Mouse (Mus musculus) midbrain, embryonic 16.5 days (tissue): ENCODE results near the gene Serpinh1. TPM values are rescaled to one million over a fixed set of nuclear protein-coding genes. Genes with fewer than 3 reads are reported as not detected.

Experiments
- ATAC-seq: fragments of 200-750 bp; cut with Nextera tagmentation; 2 replicates; pipeline ENCODE4 v1.8.0; 2017; ENCODE audit warnings: moderate TSS enrichment
- H3K27ac ChIP-seq: fragments of 300-500 bp; sonication (generic); 2 replicates; pipeline ENCODE4 v1.5.1; 2014; ENCODE audit warnings: mild to moderate bottlenecking, low read length, mixed read lengths
- H3K27me3 ChIP-seq: fragments of 300-500 bp; sonication (generic); 2 replicates; pipeline ENCODE4 v1.6.1; 2014; ENCODE audit warnings: low read depth, low read length, mixed read lengths; ENCODE audit not compliant: control insufficient read depth, insufficient read depth
- H3K36me3 ChIP-seq: fragments of 300-500 bp; sonication (generic); 2 replicates; pipeline ENCODE4 v1.6.1; 2014; ENCODE audit warnings: mild to moderate bottlenecking, low read length, moderate library complexity, mixed read lengths; ENCODE audit not compliant: control insufficient read depth, insufficient read depth
- H3K4me1 ChIP-seq: fragments of 300-500 bp; sonication (generic); 2 replicates; pipeline ENCODE4 v1.6.1; 2014; ENCODE audit warnings: mild to moderate bottlenecking, low read length, mixed read lengths; ENCODE audit not compliant: control insufficient read depth, insufficient read depth
- H3K4me2 ChIP-seq: fragments of 300-500 bp; sonication (generic); 2 replicates; pipeline ENCODE4 v1.6.1; 2014; ENCODE audit warnings: mild to moderate bottlenecking, low read length, mixed read lengths
- H3K4me3 ChIP-seq: fragments of 300-500 bp; sonication (generic); 2 replicates; pipeline ENCODE4 v1.5.1; 2014; ENCODE audit warnings: low read depth, mild to moderate bottlenecking, low read length, moderate library complexity, mixed read lengths
- H3K9ac ChIP-seq: fragments of 300-500 bp; sonication (generic); 2 replicates; pipeline ENCODE4 v1.6.1; 2014; ENCODE audit warnings: low read depth, low read length, mixed read lengths
- H3K9me3 ChIP-seq: fragments of 300-500 bp; sonication (generic); replicated peaks from 2 replicates; pipeline ENCODE4 v1.6.1; 2014; ENCODE audit warnings: mild to moderate bottlenecking, low read length, mixed read lengths; ENCODE audit not compliant: control insufficient read depth, poor library complexity, severe bottlenecking
- WGBS: fragments of 180-500 bp; shearing (Covaris S2); extraction: QIAGEN DNeasy Blood & Tissue Kit; methylation state at CpG from one replicate; pipeline ENCODE4 v1.1.7; 2014; 5-methylcytosine and 5-hydroxymethylcytosine counted together
- polyA plus RNA-seq: library from polyadenylated mRNA; unstranded; fragments of >200 nt; fragmentation: Nextera tagmentation; extraction: Ambion mirVana; gene quantifications from 2 replicates; pipeline ENCODE4 v1.2.1, GENCODE M21; 2015

The Serpinh1 gene
- polyA plus RNA-seq, 1 experiment from 2014 or later: 185 TPM

- Histone ChIP-seq H3K4me1 (peaks cover 62% of the 10 kb centered on the region), H3K4me3 (no peak overlapping the region), H3K27me3 (no peaks in the 10 kb centered on the region), H3K27ac (no peak overlapping the region), H3K36me3 (no peaks in the 10 kb centered on the region), H3K9me3 (no peaks in the 10 kb centered on the region), H3K9ac (no peak overlapping the region), H3K4me2 (no peak overlapping the region)
- no peak for ATAC-seq
- WGBS: 27% methylated on average over 3 of the region's 3 CpGs
Observed at GRCm38 (mm10) chr7:99306640-99307039, 46.4 kb downstream of the Serpinh1 start.

- no peak overlapping the region for H3K27ac ChIP-seq
- ATAC-seq: no peak
- no peaks in the 10 kb centered on the region for H3K27me3 ChIP-seq
- no peak overlapping the region for H3K4me2 ChIP-seq
- WGBS: 92% methylated on average over 4 of the region's 4 CpGs
- no peak overlapping the region for H3K9ac ChIP-seq
- H3K4me1 ChIP-seq: peaks cover 54% of the 10 kb centered on the region
- no peaks in the 10 kb centered on the region for H3K36me3 ChIP-seq
- H3K4me3 ChIP-seq: no peak overlapping the region
- H3K9me3 ChIP-seq: no peaks in the 10 kb centered on the region
Observed at GRCm38 (mm10) chr7:99305688-99306087, 47.4 kb downstream of the Serpinh1 start.

- Histone ChIP-seq H3K27me3 (no peaks in the 10 kb centered on the region), H3K9me3 (no peaks in the 10 kb centered on the region), H3K9ac (no peak overlapping the region), H3K27ac (peak overlapping the region; percentile 78), H3K4me3 (no peak overlapping the region), H3K36me3 (no peaks in the 10 kb centered on the region), H3K4me1 (peaks cover 51% of the 10 kb centered on the region), H3K4me2 (no peak overlapping the region)
- 26% methylated on average over 5 of the region's 5 CpGs for WGBS
- ATAC-seq: peak; percentile 66
Observed at GRCm38 (mm10) chr7:99304949-99305372, 48.1 kb downstream of the Serpinh1 start.

- H3K27ac ChIP-seq: peak overlapping the region; percentile 78
- no peaks in the 10 kb centered on the region for H3K27me3 ChIP-seq
- ATAC-seq: peak; percentile 19; the same call in 1 of the 2 replicates
- H3K4me2 ChIP-seq: no peak overlapping the region
- no peak overlapping the region for H3K9ac ChIP-seq
- no peaks in the 10 kb centered on the region for H3K36me3 ChIP-seq
- peaks cover 47% of the 10 kb centered on the region for H3K4me1 ChIP-seq
- no peaks in the 10 kb centered on the region for H3K9me3 ChIP-seq
- WGBS: 17% methylated on average over 6 of the region's 6 CpGs
- H3K4me3 ChIP-seq: no peak overlapping the region
Observed at GRCm38 (mm10) chr7:99304029-99304428, 49.0 kb downstream of the Serpinh1 start.

GRCm38 (mm10) chr7:99300650-99301175 lies 52.3 kb downstream of the Serpinh1 start:
- Histone ChIP-seq H3K9me3 (no peaks in the 10 kb centered on the region), H3K9ac (no peak overlapping the region), H3K4me3 (no peak overlapping the region), H3K27ac (no peak overlapping the region), H3K27me3 (no peaks in the 10 kb centered on the region), H3K36me3 (no peaks in the 10 kb centered on the region), H3K4me2 (no peak overlapping the region), H3K4me1 (peaks cover 28% of the 10 kb centered on the region)
- no peak for ATAC-seq
- WGBS: 33% methylated on average over 3 of the region's 3 CpGs

Other genes starting within 250 kb of the Serpinh1 start
- 16.0 and 17.7 TPM in 2 replicates for gene Uvrag, start 212.1 kb downstream of the Serpinh1 start, polyA plus RNA-seq
- 22.0 and 24.0 TPM in 2 replicates for gene Dgat2, start 170.5 kb downstream of the Serpinh1 start, polyA plus RNA-seq
- 1.1 and 1.2 TPM in 2 replicates for gene Mogat2, start 114.6 kb downstream of the Serpinh1 start, polyA plus RNA-seq
- gene Map6, start 85.8 kb downstream of the Serpinh1 start, polyA plus RNA-seq: 140 and 155 TPM in 2 replicates
- 45.0 and 55.6 TPM in 2 replicates for gene Gdpd5, start 28.2 kb upstream of the Serpinh1 start, polyA plus RNA-seq
- gene Klhl35, start 112.8 kb upstream of the Serpinh1 start, polyA plus RNA-seq: 2.5 and 2.9 TPM in 2 replicates
- gene Rps3, start 130.5 kb upstream of the Serpinh1 start, polyA plus RNA-seq: 405 and 414 TPM in 2 replicates
- gene Arrb1, start 182.2 kb upstream of the Serpinh1 start, polyA plus RNA-seq: 18.4 and 21.0 TPM in 2 replicates